Mouse (Mus musculus): Measurements from ENCODE around the gene Resf1.
A peak's percentile ranks its signal among the peaks of the same experiment; 100 is the strongest.
"Not testable (repeated sequence)": the region's sequence is repeated elsewhere in the genome, so short reads cannot be mapped to it uniquely, and the experiment has no call there.

Gene Resf1

GRCm38 (mm10) chr6:149348211-149348610 lies 39.0 kb downstream of the Resf1 start:
- DNase-seq, result not testable (repeated sequence)

DNA sequence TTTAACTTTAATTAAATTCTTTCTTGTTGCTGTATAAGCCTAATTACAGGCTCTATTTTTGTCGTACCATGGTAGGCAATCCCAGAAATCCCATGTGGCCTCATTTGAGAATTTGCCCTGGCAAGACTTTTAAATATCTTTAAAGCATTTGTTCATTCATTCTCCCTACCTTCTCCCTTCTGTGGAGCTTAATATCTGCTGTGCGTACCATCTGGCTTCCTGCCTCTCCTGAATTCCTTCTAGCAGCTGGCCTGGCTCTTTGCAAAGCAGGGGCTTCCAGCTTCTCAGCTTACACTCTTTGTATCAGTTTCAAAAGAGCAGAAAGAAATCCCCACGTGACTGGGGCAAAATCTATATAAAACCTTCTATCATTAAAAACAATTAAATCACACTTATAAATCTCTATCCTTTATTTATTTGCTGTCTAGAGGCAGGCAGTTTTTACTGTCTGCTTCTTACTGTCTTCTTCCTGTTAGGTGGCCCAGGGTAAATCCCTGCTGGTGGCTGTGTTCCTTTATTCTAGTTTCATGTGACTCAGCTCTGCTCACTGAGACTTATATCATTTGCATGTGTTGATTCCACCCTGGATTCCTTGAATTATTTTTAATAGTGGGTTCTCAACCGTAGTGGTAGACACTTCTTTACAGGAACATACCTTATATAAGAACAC lies 45.7 kb downstream of the Resf1 start:
- DNase-seq, result no peak

GRCm38 (mm10) chr6:149355799-149356198 lies 46.6 kb downstream of the Resf1 start:
- not testable (repeated sequence) for DNase-seq

- DNase-seq, result no peak
Observed at GRCm38 (mm10) chr6:149357155-149357554, 47.9 kb downstream of the Resf1 start.

GRCm38 (mm10) chr6:149362533-149362932 lies 53.3 kb downstream of the Resf1 start:
- DNase-seq, result not testable (repeated sequence)

GRCm38 (mm10) chr6:149365975-149366374 lies 56.8 kb downstream of the Resf1 start:
- DNase-seq, result not testable (repeated sequence)

GRCm38 (mm10) chr6:149366403-149366802 lies 57.2 kb downstream of the Resf1 start:
- DNase-seq, result no peak

DNA sequence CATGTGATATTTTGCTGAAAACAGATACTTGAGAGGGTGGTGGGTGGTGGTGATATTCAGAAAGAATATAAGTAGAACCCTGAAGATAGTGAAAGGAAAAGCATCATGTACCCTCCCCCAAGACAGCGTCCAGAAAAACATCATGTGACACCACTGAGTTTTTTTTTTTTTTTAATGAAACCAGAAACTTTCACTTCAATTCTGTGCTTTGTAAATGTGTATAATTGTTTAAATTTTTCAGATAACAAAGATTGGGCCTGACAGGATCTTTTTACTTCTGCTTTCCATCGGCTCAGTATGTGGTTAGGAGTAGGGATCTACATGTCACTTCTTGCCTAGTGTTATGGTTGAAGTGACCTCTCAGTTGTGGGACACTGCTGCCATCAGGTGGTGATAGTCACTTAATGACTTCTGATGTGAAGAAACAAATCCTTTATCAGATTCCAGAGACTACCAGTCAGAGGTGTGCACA lies 65.8 kb downstream of the Resf1 start:
- DNase-seq, result peak; percentile 86

DNA sequence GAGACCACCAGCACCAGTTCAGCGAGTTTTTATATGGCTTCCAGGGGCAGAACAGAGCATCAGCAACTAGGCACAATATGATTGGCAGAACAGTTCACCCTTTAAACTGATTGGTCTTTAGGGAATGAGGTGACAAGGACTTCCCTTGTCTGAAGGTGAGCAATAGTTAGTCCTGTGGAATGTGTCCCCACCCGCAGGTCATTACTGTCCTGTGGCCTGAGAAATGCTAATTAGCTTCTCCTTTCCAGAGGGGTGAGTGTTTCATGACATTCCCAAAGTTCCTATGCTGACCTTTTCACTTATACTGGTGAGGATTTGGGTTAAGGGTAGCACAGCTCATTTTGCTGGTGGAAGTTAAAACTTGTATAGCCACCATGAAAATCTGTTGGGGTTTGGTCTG lies 74.3 kb downstream of the Resf1 start:
- DNase-seq, result no peak
